Mouse (Mus musculus) ZHBTc4 (cell line): Measurements from ENCODE around the gene Rptn.
A peak's percentile ranks its signal among the peaks of the same experiment; 100 is the strongest.
"Not testable (repeated sequence)": the region's sequence is repeated elsewhere in the genome, so short reads cannot be mapped to it uniquely, and the experiment has no call there.

ENCODE experiments used
- DNase-seq: peaks from one replicate; pipeline ENCODE4 v3.0.0-alpha.2; 2011; ENCODE audit warnings: low read depth, low spot score

Rptn gene

DNA sequence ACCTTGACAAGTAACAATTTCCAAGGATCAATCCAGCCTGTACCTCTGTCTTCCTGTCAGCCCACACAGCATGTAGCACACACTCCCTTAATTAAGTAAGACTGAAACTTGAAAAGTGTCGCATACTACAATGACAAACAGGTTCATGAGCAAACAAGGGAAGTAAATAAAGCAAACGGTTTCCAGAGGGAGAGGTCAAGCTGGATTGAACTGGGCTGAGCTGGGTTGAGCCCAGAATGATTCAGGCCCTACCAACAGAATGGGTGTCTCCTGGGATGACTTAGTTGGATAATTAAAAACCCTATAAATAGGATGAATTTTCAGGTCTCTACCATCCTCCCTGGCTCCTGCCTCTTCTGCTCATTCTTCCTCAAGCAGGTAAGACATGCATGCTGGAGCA is at the start of gene Rptn:
TSS of gene Rptn (plus strand) at position 334 of the 400 bp plus-strand sequence.
- peak; percentile 4 for DNase-seq

DNA sequence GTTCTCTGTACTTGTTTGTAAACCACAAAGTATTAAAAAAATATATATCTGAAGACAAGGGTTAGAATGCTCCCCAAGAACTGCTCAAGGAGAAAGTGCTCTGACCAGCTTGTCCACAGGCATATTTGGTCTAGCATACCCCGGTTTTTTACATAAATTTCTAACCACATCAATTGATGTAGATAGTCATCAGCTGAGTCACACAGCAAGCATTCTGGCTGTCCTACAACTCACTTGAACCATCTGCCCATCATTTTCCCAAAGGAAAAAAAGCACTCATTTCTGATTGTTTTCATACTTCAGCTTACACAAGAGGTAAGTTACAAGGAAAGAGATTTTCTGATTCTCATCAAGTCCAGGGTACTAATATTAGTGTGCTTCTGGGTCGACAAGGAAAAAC is 46.6 kb upstream of the Rptn start:
- no peak for DNase-seq

GRCm38 (mm10) chr3:93360045-93360444 is 33.5 kb upstream of the Rptn start:
- DNase-seq: peak; percentile 82

DNA sequence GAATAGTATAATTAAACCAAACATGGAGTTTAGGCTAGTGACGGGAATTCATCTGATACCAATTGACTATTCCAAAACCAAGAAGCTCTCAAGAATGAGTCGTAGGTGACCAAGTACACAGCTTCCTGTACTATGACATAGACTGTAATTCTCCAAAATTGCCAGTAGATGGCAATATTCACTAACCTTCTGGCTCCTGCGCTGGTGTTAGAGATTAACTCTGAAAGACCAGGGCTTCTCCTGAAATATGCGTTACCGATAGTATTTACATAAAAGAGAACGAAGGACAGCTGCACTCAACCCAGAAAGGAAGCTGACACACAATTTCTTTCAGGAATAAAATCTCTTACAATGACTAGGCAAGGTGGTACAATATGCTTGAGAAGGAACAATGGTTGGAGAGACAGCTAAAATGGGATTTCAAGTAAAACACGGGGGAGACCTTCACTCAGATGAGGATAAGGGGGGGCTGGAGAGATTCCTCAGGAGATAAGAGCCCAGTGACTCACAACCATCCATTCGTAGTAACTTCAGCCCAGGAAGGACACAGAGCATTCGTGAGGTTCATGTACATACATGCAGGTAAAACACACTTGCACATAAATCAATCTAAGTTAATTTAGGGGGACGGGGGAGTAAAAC is 31.4 kb upstream of the Rptn start:
- peak; percentile 69 for DNase-seq

DNA sequence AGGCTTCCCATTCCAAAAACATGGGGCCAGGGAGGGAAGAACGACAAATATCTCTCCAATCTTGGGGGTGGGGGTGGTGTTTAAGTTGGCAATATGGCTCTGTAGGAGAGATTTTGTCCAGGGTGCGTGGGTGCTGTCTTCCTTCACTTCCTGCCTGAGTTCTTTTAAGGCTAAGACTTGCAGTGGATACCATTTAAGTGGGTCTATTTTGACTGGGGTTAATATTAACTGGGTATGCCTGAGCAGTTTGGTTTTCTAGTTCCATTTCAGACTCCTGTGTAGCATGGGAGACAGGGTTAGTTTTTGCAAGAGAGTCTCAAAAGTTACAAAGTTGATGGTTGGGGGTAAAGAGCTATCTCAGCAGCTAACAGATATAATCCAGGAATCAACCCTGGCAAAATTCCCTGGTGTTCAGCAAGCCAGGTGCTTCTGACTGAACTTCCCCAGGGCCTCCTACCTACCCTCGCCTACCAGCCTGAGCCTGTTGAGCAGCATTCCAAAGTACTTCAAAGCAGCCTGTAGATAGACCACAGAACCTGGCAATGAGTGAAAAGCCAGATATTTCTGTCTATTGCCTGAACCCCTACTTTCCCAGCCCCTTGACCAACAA is 26.4 kb upstream of the Rptn start:
- DNase-seq: no peak

DNA sequence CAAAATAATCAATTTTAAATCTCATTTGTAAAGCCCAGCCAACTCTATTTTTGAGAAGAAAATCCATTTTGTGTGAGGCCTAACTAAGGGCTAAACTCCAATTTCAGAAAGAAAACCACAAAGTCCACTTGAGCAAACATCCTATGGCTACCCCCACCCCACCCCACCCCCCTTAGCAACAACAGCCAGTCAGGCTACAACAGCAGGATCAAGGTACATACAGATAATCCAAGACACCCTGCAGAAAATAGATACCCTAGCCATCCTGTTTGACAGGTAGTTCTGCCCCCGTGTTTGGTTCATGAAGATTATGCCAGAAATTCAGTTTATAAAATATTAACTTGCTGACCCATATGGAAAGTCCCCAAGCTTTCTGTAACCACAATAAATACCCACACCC is 25.3 kb upstream of the Rptn start:
- no peak for DNase-seq

- no peak for DNase-seq
These were observed 20.1 kb upstream of the Rptn start for GRCm38 (mm10) chr3:93373416-93373815.

GRCm38 (mm10) chr3:93375196-93375595 is 18.3 kb upstream of the Rptn start:
- DNase-seq: no peak

- DNase-seq: no peak
These were observed 17.9 kb upstream of the Rptn start for GRCm38 (mm10) chr3:93375601-93376000.

DNA sequence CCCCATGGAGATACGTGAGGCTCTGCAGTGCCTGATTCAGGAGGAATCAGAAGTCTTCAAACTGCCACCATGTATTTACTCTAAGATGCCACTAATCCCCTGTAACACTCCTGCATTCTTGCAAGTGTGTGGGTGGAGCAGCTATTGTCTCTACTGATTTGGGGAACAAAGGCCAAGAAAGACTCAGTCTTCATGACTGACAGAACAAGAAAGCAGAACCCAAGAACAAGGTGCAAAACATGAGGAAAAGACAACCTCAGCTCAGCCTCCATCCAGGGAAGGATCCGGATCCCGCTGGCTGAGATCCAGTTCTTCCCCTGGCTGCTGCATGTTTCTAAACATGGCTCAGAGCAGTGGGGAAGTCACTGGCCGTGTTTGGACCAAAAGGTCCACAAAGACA is 15.4 kb upstream of the Rptn start:
- DNase-seq: peak; percentile 81

GRCm38 (mm10) chr3:93403936-93404335 is 10.4 kb downstream of the Rptn start:
- no peak for DNase-seq

DNA sequence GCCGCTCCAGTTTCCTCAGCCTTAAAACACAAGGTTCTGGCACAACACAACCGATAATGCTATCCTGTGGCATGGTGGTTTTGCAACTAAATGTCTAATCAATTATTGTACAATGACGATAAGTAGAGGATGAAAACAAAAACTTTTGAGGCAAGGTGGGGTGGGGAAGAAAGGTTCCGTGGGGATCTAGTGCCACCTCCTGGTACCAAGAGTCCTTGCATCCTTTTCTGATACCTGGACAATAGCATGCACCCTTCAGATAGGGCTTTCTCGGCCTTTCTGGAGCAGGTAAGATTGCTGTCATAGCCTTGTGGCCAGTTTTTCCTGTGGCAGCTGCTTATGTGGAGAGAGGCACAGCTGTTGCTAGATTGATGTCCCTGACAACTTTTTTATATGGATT is 13.5 kb downstream of the Rptn start:
- peak; percentile 63 for DNase-seq

GRCm38 (mm10) chr3:93411905-93412304 is 18.4 kb downstream of the Rptn start:
- peak; percentile 40 for DNase-seq

DNA sequence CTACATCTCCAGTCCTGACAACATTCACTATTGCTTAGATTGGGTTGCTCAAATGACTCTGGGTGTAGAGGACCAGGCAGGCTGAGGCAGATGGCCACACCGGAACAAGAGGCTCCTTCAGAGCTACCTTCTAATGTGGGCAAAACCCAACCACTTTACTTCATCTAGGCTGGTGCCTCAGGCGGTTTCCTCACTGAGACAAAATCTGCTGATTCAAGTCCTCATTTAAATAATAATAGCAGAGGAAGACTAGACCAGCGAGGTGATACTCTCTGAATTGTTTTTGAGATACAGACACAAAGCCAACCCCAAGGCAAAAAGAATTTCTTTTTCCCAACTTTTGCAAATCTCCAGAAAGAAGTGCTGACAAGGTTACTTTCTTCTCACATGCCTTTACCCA is 38.2 kb downstream of the Rptn start:
- DNase-seq: peak; percentile 41

DNA sequence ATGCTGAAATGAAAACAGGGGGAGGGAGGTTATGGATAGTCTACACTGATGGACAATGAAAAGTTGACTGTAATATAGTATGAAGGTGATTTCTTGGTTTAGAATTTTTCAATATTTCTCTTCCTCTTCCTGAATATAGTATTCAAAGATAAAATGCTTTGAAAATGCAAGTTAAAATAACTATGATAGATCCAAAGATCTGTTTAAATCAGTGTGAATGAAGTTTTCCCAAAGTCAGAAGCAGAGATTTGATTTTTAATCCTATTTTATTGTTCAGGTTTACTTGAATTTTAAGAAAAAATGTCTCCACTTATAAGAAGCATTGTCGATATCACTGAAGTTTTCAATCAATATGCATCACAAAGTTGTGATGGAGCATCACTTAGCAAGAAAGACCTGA is 48.5 kb downstream of the Rptn start, which contains the start of gene Tchh:
TSS of gene Tchh (plus strand) at position 301 of the 400 bp plus-strand sequence.
- no peak for DNase-seq

- peak; percentile 78 for DNase-seq
These were observed 50.1 kb downstream of the Rptn start for GRCm38 (mm10) chr3:93443501-93444101.

- DNase-seq: peak; percentile 91
These were observed 51.1 kb downstream of the Rptn start for GRCm38 (mm10) chr3:93444343-93445164.

DNA sequence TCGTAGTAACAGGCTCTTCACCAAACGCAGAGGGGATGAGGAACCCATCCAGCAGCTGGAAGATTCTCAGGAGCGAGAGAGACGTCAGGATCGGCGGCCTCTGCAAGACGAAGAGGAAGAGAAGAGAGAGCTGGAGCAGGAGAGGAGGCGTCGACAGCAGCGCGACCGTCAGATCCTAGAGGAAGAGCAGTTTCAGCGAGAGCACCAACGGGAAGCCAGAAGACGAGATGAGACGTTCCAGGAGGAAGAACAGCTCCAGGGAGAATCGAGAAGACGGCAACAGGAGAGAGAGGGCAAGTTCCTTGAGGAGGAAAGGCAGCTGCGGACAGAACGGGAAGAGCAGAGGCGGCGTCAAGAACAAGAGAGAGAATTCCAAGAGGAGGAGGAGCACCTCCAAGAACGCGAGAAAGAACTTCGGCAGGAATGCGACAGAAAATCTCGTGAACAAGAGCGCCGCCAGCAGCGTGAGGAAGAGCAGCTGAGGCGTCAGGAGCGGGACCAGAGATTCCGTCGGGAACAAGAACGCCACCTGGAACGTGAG is 51.7 kb downstream of the Rptn start:
- peak; percentile 76 for DNase-seq

- DNase-seq: peak; percentile 74
These were observed 52.7 kb downstream of the Rptn start for GRCm38 (mm10) chr3:93446128-93446755.

GRCm38 (mm10) chr3:93446756-93447137 is 53.2 kb downstream of the Rptn start:
- DNase-seq: not testable (repeated sequence)

GRCm38 (mm10) chr3:93447138-93447841 is 53.8 kb downstream of the Rptn start:
- DNase-seq: peak; percentile 92
